Mouse (Mus musculus) natural killer cell, adult 2 months (primary cell): ENCODE measurements around the gene Ephb1.

Experiments used
- DNase-seq, 2 experiments: peaks; one replicate each; pipeline ENCODE4 v3.0.0; 2022; ENCODE audit warnings: low spot score in 2 of 2

Gene Ephb1

DNA sequence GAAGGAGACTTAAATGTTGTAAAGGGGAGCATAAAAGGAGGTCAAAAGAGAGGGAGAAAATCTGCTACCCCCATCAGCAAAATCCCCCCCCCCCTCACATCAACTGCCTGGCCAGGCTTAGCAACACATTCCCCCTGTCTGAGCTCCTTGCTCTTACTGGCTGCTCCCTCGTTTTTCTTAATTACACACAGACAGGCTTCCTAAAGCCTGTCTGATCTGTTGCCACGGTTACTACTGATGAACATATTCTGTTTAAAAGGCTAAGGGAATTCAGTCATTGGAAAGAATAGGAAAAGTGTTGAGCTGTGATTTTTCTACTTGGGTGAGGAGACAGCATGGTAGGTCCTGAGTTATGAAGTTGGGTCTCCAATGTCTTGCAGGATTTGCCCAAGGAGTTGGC, 308.6 kb downstream of the Ephb1 start:
- no peak for DNase-seq

DNA sequence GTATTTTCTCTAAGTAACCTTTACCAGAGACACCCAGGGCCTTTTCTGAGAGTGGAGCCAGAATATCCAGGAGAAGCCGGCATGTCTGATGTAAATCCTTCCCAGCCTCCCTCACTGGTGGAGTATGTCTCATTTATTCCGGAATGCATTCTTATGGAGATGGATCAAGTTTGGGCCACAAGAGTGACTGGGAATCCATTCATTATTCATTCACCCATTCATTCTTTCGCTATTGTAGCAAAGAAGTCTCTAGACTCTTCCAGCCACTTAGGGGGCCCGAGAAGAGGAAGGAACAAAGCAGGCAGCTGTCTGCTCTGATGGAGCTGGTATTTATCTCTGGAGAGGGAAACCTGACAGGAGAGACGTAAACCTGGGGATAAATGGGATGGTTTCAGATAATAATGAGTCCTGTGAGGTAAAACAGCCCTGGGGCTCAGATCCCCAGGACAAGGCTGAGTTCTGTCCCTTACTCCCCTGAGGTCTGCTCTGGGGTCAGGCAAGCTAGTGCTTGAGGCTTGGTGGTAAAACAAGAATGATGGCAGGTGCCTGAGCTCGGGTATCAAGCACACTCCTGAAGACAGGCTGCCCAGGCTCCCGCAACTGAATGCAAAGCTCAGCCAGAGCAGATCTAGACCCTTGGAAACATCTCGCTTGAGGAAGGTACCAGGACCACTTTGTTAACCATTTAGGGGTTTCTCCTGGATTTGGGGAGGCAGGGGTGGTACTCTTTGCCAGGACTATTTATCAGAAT, 309.2 kb downstream of the Ephb1 start:
- DNase-seq = no peak

DNA sequence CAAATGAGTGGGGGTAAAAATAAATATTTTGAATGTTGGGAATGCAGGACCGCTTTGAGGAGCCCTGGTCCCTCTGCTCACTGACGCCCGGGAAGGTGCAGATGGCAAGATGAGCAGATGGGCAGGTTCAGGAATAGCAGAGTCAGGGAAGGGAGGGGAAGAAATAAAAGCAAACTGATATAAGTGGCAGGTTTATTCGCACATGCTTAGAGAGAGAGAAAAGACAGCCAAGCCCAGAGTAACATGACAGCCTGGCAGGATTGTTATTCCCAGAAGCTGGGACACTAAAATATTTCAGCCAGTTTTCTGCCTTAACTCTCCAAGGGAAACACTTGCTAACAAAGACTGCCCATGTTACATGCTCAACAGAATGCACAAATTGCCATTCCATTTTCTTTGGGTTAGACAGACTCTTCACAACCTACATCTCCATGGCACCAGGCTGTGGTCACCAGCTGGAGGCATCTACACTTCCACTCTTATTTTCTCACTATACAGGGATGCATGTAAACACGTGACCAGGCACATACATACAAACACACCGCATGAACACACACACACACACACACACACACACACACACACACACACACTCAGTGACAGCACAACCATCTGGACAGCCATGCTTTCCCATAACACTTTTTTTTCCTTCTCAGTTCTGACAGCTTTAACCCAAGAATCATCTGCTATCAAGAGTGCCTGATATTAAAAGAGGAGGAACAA, 315.3 kb downstream of the Ephb1 start:
- DNase-seq = no peak

GRCm38 (mm10) chr9:102036132-102036531, 318.4 kb downstream of the Ephb1 start:
- DNase-seq = no peak

DNA sequence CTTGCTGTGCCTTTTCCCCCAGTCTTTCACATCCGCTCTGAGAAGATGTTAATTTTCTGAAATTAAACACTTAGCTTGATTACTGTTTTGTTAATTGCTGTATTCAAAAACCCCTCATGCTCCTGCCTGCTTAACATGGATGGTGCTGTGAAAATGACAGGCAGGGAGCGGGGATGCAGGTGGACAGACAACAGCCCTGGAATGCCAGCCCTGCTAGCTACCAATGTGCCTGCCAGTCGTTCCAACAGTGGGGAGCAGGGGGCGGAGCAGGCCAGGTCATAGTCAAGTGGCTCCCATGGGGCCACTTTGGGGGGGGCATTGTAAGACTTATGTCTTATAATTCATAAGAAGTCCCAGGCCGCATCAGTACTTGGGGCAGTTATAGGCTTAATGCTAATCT, 321.3 kb downstream of the Ephb1 start:
- DNase-seq = no peak

GRCm38 (mm10) chr9:102032376-102032775, 322.1 kb downstream of the Ephb1 start:
- DNase-seq = no peak

DNA sequence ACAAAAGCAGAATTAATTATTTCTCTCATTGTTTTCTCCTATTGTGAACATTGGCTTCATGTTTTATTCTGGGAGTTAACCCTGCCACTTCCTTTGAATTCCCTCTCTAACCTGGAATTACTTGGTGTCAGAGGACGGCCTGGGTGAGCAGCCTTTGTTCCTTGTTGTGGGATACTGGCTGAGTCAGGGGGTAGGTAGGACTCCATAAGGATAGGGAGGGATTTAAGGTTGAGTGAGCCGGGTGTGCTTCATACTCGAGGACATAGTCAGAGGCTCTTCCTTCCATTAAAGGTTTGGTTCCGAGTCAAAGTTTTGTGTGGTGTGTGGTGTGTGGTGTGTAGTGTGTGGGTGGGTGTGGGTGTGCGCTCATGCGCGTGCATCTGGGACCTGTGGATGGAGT, 324.8 kb downstream of the Ephb1 start:
- no peak for DNase-seq

- no peak for DNase-seq
Observed at GRCm38 (mm10) chr9:102026136-102026535, 328.4 kb downstream of the Ephb1 start.

DNA sequence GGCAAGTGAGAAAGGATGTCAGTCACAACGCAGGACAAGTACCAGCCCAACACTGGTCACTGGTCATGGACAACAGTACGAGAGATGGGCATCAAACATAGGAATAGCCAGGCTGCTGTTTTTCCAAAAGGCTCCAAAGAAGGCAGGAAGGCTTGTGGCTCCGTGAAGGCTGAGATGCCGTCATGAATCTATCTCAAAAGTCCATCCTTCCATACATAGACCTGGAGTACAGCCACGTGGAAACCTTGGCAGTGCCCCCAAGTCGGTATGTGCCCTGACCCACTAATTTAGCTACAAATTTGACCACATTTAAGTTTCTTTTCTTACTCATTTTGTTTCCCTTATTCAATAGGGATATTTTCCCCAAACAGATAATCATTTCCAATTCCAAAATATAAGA, 329.4 kb downstream of the Ephb1 start:
- DNase-seq = no peak

DNA sequence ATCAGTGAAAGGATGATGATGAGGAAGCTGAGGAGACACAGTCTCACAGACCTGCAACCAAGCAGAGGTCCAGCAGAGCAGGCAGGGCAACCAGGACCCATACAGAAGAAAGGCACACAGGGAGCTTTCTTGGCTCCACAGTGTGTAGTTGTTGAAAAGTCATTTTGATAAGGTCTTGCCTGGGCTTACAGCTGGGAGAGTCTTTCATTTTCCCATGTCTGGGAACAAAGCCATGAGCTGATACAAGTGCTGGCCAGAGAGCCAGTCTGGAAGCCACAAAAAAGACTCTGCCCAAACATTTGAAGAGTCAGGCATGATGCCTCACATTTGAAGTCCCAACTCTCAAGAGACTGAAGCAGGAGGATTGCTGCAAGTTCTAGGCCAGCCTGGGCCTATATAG, 339.0 kb downstream of the Ephb1 start:
- DNase-seq = no peak

DNA sequence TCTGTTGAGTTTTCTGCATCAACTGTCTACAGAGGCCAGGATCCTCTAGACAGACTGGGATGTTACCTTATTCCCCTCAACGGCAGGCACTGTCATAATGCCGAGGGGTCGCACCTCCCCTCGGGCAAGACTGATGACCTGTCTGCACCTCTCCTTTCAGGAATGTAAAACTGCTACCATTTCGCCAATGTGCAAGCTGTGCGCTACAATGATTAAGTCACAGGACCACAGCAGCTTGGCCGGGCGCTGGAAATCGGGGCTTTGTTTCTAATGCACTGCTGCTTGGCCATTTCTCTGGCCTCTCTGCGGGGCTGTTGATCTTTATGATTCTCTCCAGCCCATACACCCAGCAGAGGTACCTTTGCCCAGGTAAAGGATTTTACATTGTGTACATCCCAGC, 346.8 kb downstream of the Ephb1 start:
- no peak for DNase-seq

- DNase-seq = peak; percentile 9 to 20
Observed at GRCm38 (mm10) chr9:102006539-102006938, 348.0 kb downstream of the Ephb1 start.

DNA sequence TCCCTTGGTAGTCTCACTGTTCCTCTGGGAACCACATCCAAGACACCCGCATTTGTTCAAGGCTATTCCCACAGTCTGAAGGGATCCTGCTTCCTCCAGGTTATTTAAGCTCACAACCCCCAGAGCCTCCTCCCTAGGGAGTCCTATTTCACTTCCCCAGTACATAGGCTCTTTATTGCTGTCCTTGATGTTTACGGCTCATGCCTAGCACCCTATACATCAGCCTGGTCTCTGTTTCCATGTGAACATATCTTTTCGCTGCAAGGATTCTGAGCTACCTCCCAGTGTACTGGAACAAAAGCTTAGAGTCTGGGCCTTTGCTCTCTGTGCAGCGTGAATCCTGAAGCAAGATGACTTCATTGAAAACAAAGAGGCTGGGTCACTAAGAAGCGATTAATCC, 351.6 kb downstream of the Ephb1 start:
- DNase-seq = no peak

DNA sequence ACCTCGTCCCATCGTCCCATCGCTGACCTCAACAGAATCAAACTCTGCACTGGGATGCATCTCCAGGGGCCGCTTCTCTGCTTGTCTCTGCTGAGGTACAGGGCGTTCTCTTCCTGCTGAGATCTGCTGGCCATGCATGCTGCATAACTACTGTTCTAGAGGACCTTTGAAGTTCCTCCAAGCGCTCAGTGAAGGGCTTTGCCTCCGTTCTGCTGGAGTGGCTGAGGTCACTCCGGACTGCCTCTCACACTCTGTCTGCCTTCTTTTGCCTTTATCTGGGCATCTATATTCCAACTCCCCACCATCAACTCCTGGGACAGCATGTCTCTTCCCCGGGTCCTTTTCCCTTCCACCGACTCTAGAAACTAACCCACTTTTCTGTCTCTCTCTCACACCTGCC, 352.3 kb downstream of the Ephb1 start:
- DNase-seq = no peak

DNA sequence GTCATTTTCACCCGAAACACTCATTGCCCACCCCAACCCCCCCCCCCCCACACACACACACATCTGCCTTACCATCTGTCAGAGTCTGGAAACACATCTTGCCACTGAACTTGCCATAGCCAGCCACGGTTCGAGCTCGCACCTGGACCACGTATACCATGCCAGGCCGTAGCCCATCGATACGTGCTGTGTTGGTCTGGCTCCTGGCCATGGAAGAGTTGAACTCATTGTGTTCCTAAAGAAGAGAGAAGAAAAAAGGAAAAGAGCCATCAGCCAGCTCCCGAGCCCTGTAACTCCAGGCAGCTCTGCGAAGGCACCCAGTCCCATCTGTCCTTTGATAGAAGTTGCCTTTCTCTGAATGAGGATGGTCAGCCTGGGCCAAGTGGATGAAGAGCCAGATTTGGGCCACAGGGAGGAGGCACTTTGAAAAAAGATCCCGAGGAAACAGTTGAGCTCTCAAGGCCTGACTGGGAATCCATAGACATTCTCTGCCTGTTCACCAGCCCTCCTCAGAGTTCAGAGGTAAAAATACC, 352.8 kb downstream of the Ephb1 start:
- DNase-seq = no peak

DNA sequence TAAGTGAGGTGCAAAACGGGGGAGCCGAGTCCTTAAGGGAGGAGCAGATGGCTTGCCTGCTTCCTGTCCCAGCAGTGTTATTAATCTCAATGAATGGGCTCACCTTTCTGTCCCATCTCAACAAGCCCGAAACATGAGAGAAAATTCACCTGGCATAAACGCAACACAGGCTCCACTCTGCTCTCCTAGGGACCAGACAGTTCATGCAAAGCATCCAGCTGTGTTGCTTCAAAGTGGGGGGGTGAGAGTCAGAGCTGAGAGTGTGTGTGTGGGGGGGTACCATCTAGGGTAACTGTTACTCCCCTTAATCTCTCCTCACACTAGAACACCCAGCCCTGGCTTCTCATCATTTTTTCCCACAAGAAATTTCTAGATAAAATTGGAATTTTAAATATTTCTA, 354.8 kb downstream of the Ephb1 start:
- no peak for DNase-seq

- no peak for DNase-seq
Observed at GRCm38 (mm10) chr9:101996771-101997500, 357.6 kb downstream of the Ephb1 start.

- no peak for DNase-seq
Observed at GRCm38 (mm10) chr9:101996183-101996582, 358.3 kb downstream of the Ephb1 start.

GRCm38 (mm10) chr9:101995423-101996156, 358.9 kb downstream of the Ephb1 start:
- DNase-seq = no peak

DNA sequence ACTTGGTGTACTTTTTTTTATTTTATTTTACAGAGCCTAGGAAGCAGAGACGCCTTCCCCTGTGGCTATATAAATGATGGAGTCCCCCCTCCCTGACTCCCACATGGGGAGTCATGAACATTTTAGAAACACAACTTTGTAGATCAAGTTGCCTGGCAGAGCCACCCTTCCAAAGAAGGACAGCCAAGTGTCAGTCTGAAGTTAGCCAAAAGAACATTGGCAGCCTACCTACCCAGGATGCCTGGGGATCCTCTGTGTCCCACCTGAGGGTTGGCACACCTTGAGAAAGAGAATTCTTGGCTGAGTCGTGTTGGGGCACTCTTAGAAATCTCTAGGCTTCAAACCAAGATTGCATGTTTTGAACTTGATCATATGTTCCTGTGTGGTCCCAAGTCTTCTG, 360.4 kb downstream of the Ephb1 start:
- no peak for DNase-seq

DNA sequence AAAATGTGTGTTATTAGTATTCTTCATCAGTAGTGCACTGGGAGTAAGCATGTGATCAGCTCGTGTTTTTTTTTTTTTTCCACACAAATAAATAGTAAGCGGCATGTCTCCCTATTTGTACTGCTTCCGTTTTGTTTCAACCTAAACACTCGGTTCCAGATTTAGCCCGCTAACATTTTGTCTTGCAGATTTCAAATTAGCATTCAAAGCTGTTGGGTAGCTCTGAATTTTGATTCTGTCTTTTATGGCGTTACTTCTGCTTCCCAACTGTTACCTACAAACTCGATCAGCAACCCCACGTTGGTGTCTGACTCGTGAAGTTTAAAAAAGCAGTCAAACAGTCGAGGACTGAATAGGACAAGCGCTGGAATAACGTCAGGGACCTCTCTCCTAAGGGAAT, 363.7 kb downstream of the Ephb1 start:
- no peak for DNase-seq

- DNase-seq = no peak
Observed at GRCm38 (mm10) chr9:101990032-101990431, 364.5 kb downstream of the Ephb1 start.
